Mouse (Mus musculus): ENCODE data around the gene Elf5. TPM values are rescaled to one million over a fixed set of nuclear protein-coding genes. Genes with fewer than 3 reads are reported as not detected.

Gene Elf5
- polyA plus RNA-seq, 1 experiment from 2014 or later = 14.2 TPM

DNA sequence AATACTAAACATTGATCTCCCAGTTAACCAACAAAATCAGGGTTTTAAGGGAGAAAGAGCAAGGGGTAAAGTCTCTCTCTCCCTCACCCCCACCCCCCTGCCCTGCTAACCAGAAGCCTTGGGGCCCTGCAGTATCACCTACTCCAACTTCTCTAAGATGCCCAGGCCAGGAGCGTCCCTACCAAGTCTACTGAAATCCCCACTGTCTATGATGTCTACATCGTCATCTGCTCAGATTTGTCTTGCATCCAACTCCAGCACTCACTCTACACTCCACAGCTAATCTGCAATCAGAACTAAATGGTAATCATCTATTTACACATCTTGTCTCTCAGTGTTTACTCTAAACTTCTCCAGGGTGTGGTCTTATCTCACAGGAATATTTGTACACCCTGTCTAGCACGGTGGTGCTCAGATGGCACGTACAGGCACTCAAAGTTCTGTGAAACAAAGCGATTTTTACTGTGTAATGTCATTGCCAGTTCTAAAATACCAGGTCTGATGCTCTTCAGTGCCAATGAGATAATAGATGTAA, 72.6 kb downstream of the Elf5 start:
- 15% methylated on average over 5 of the region's 5 CpGs for WGBS
- Histone ChIP-seq H3K27me3 (ENCODE audit: control insufficient read depth, insufficient read depth, low read length) (no peaks in the 10 kb centered on the region), H3K9ac (ENCODE audit: low read length) (no peak overlapping the region), H3K9me3 (ENCODE audit: control insufficient read depth, low read length) (no peaks in the 10 kb centered on the region), H3K36me3 (ENCODE audit: control insufficient read depth, insufficient read depth, low read length) (no peaks in the 10 kb centered on the region), H3K4me1 (replicated peaks; ENCODE audit: control insufficient read depth, insufficient read depth) (peaks cover 5% of the 10 kb centered on the region), H3K4me3 (ENCODE audit: low read depth, low read length) (peak overlapping the region; percentile 82), H3K4me2 (replicated peaks; ENCODE audit: low read depth) (peak overlapping the region; percentile 83), H3K27ac (replicated peaks) (peak overlapping the region; percentile 94; the same call in 1 of the 2 replicates)
- ATAC-seq (ENCODE audit: low FRiP score, low TSS enrichment) = no peak
- DNase-seq (ENCODE audit: low spot score) = no peak
- TF ChIP-seq EP300 (optimal IDR thresholded peaks at IDR 0.05) (no peak), CTCF (IDR thresholded peaks at IDR 0.05; ENCODE audit: low read depth) (no peak)

DNA sequence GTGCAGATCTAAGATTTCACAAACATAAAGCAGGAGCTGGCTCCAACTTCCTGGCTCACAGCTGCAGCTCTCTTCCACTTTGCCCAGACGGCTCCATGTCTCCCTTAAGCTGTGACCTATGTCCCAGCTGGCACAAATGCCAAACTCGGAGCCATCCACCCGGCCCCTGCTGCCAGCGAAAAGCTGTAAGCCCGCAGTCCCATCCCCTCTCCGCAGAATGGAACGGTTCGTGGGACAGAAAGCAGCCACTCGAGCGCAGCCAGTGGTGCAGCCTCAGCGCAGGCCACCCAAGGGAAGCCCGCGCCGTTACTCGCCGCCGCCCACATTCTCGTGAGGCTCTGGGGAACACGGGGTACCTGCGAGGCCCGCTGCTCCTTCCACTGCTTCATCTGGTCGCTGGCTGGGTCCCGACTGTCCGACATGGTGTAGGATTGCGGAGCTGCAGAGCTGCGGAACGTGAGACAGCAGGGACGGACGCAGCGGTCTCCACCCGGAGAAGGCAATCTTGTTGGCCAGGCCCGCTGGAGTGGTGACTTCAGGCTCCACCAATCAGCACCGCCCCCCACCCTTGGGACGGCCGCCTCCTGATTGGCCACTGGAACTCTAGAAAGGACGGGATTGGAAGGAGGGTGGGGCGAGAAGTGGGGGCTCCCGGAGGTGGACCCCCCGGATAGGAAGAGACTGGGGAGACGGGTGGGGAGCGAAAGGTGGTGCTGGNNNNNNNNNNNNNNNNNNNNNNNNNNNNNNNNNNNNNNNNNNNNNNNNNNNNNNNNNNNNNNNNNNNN, 73.3 kb downstream of the Elf5 start, which contains the start of gene Cat:
TSS of gene Cat (minus strand) at position 544 of the 785 bp plus-strand sequence.
- no peak; the same call in 1 of the 2 replicates for TF ChIP-seq CTCF (IDR thresholded peaks at IDR 0.05; ENCODE audit: low read depth)
- TF ChIP-seq EP300 (optimal IDR thresholded peaks at IDR 0.05) = peak; percentile 79
- ATAC-seq (ENCODE audit: low FRiP score, low TSS enrichment) = peak; percentile 99
- WGBS = under 1% methylated on average over 41 of the region's 41 CpGs

DNA sequence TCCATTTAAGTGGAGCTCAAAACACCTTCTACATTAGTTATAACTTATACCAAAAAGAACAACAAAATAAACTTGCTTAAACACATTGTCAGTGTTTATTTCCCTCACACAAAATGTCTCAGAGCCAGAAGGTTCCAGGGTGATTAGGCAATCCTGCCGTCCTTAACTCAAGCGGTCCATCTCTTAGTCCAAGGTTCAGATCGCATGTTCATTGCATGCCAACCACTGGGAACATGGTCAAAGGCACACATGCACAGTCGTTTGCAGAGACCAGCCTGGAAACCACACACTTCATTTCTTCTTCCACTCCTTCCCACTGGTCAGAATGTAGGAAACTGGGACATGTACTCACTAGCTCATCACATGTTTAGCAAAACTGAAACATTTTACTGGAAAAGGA, 81.0 kb downstream of the Elf5 start:
- no peaks in the 10 kb centered on the region for H3K9me3 ChIP-seq (ENCODE audit: control insufficient read depth, low read length)
- H3K27ac ChIP-seq (replicated peaks) = no peak overlapping the region
- no peak for ATAC-seq (ENCODE audit: low FRiP score, low TSS enrichment)

More for the DNA sequence above, 73.3 kb downstream of the Elf5 start, which contains the start of gene Cat:
- peak within 1 kb of the TSS; percentile 83 for H3K4me2 ChIP-seq (replicated peaks; ENCODE audit: low read depth)
- peak; percentile 95 for DNase-seq (ENCODE audit: low spot score)
- H3K27me3 ChIP-seq (ENCODE audit: control insufficient read depth, insufficient read depth, low read length) = no peaks in the 10 kb centered on the region
- peaks cover 5% of the 10 kb centered on the region for H3K4me1 ChIP-seq (replicated peaks; ENCODE audit: control insufficient read depth, insufficient read depth)
- peak within 1 kb of the TSS; percentile 82 for H3K4me3 ChIP-seq (ENCODE audit: low read depth, low read length)
- H3K36me3 ChIP-seq (ENCODE audit: control insufficient read depth, insufficient read depth, low read length) = no peaks in the 10 kb centered on the region
- peak within 1 kb of the TSS; percentile 94 for H3K27ac ChIP-seq (replicated peaks)
- peak within 1 kb of the TSS; percentile 84 for H3K9ac ChIP-seq (ENCODE audit: low read length)
- no peaks in the 10 kb centered on the region for H3K9me3 ChIP-seq (ENCODE audit: control insufficient read depth, low read length)

DNA sequence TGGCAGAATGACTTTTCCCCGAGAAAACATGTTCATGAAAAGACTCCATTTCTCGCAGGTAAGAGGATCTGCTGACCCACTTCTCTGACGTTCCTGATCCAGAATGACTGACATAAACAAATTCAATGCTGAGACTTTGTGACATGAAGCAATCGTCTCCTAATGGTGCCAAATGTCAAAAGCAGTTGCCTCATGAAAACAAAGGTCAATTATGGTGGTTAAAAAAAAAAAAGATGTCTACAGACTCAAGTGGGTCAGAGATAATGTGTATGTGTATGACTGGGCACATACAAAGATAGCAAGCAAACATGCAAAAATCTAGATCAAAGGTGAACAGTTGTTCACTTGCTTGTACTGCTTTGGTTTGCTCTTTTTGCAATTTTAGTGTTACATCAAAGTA, 82.3 kb downstream of the Elf5 start:
- Histone ChIP-seq H3K4me1 (replicated peaks; ENCODE audit: control insufficient read depth, insufficient read depth) (no peaks in the 10 kb centered on the region), H3K36me3 (ENCODE audit: control insufficient read depth, insufficient read depth, low read length) (no peaks in the 10 kb centered on the region), H3K4me2 (replicated peaks; ENCODE audit: low read depth) (no peak overlapping the region), H3K4me3 (ENCODE audit: low read depth, low read length) (no peak overlapping the region), H3K9me3 (ENCODE audit: control insufficient read depth, low read length) (no peaks in the 10 kb centered on the region), H3K9ac (ENCODE audit: low read length) (no peak overlapping the region), H3K27ac (replicated peaks) (no peak overlapping the region), H3K27me3 (ENCODE audit: control insufficient read depth, insufficient read depth, low read length) (no peaks in the 10 kb centered on the region)
- DNase-seq (ENCODE audit: low spot score) (no peak), ATAC-seq (ENCODE audit: low FRiP score, low TSS enrichment) (no peak)
- WGBS = 48% methylated on average over 4 of the region's 4 CpGs
- no peak for TF ChIP-seq EP300 (optimal IDR thresholded peaks at IDR 0.05)
- TF ChIP-seq CTCF (IDR thresholded peaks at IDR 0.05; ENCODE audit: low read depth) = no peak

More for the DNA sequence above, 81.0 kb downstream of the Elf5 start:
- H3K4me3 ChIP-seq (ENCODE audit: low read depth, low read length) = no peak overlapping the region
- no peak overlapping the region for H3K9ac ChIP-seq (ENCODE audit: low read length)
- TF ChIP-seq EP300 (optimal IDR thresholded peaks at IDR 0.05) (no peak), CTCF (IDR thresholded peaks at IDR 0.05; ENCODE audit: low read depth) (no peak)
- no peaks in the 10 kb centered on the region for H3K36me3 ChIP-seq (ENCODE audit: control insufficient read depth, insufficient read depth, low read length)
- no peaks in the 10 kb centered on the region for H3K27me3 ChIP-seq (ENCODE audit: control insufficient read depth, insufficient read depth, low read length)
- no peak overlapping the region for H3K4me2 ChIP-seq (replicated peaks; ENCODE audit: low read depth)
- no peak for DNase-seq (ENCODE audit: low spot score)
- 72% methylated on average over 4 of the region's 4 CpGs for WGBS
- no peaks in the 10 kb centered on the region for H3K4me1 ChIP-seq (replicated peaks; ENCODE audit: control insufficient read depth, insufficient read depth)

DNA sequence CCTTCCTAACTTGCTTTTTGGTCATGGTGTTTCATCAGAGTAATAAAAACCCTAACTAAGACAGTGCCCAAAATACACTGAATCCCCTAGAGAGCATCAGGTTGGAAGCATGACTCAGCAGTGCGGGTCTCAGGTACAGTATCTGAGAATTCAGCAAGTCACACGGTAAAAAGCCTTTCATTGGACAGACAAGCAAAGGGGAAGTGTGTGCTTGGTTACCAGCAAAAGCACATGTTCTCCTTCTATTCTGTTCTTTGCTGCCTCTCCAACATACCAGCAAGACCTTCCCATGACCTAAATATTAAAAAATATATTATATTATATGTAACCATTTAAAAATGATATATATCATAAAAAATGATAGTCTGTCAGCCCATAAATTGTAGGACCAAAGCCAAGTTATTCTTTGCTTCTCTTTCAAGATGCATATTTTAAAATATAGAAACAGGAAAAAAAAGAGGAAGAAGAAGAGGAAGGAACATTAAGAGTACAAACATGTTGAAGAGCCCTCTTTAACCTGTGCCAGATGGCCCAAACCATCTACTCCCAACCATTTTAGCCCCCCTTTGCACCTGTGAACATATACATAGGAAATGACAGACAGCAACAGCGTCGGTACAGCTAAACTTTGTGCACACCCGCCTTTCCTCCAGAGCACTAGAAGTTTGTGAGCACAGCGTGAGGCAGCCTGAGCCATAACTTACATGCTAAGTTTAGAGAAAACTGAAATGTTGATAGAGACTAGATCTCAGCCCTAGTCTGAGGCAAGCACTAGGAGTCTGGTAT, 84.3 kb downstream of the Elf5 start:
- no peak for TF ChIP-seq CTCF (IDR thresholded peaks at IDR 0.05; ENCODE audit: low read depth)
- TF ChIP-seq EP300 (optimal IDR thresholded peaks at IDR 0.05) = no peak
- Histone ChIP-seq H3K27ac (replicated peaks) (no peak overlapping the region), H3K4me2 (replicated peaks; ENCODE audit: low read depth) (no peak overlapping the region), H3K4me3 (ENCODE audit: low read depth, low read length) (no peak overlapping the region), H3K9ac (ENCODE audit: low read length) (no peak overlapping the region), H3K4me1 (replicated peaks; ENCODE audit: control insufficient read depth, insufficient read depth) (no peaks in the 10 kb centered on the region), H3K27me3 (ENCODE audit: control insufficient read depth, insufficient read depth, low read length) (no peaks in the 10 kb centered on the region), H3K9me3 (ENCODE audit: control insufficient read depth, low read length) (no peaks in the 10 kb centered on the region), H3K36me3 (ENCODE audit: control insufficient read depth, insufficient read depth, low read length) (no peaks in the 10 kb centered on the region)
- ATAC-seq (ENCODE audit: low FRiP score, low TSS enrichment) (no peak), DNase-seq (ENCODE audit: low spot score) (no peak)
- WGBS = 80% methylated on average over 6 of the region's 6 CpGs

Other genes starting within 250 kb of the Elf5 start
- 56.8 and 65.4 TPM in 2 replicates for gene Ehf, start 108.4 kb upstream of the Elf5 start, polyA plus RNA-seq (2015; fragmentation: Nextera tagmentation; extraction: Ambion mirVana)
- gene Cat, start 73.5 kb downstream of the Elf5 start, polyA plus RNA-seq (2015; fragmentation: Nextera tagmentation; extraction: Ambion mirVana) = 42.2 and 54.1 TPM in 2 replicates
- 3.5 and 4.0 TPM in 2 replicates for gene Abtb2, start 154.6 kb downstream of the Elf5 start, polyA plus RNA-seq (2015; fragmentation: Nextera tagmentation; extraction: Ambion mirVana)

Measured in stomach, postnatal 0 days (tissue).